Mouse (Mus musculus) forebrain, embryonic 16.5 days (tissue): ENCODE measurements around the gene Epdr1. TPM values are rescaled to one million over a fixed set of nuclear protein-coding genes. Genes with fewer than 3 reads are reported as not detected.

ENCODE experiments used
- ATAC-seq: fragments of 200-750 bp; cut with Nextera tagmentation; 2 replicates; pipeline ENCODE4 v1.8.0; 2017; ENCODE audit warnings: mild to moderate bottlenecking, moderate library complexity
- H3K27ac ChIP-seq: fragments of 300-500 bp; sonication (generic); 2 replicates; pipeline ENCODE4 v1.5.1; 2014; ENCODE audit warnings: low read length, control low read depth
- H3K27me3 ChIP-seq: fragments of 300-500 bp; sonication (generic); replicated peaks from 2 replicates; pipeline ENCODE4 v1.6.1; 2014; ENCODE audit warnings: low read length; ENCODE audit not compliant: control insufficient read depth, insufficient read depth
- H3K36me3 ChIP-seq: fragments of 300-500 bp; sonication (generic); 2 replicates; pipeline ENCODE4 v1.6.1; 2014; ENCODE audit not compliant: control insufficient read depth, insufficient read depth
- H3K4me1 ChIP-seq: fragments of 300-500 bp; sonication (generic); replicated peaks from 2 replicates; pipeline ENCODE4 v1.6.1; 2014; ENCODE audit warnings: low read length; ENCODE audit not compliant: control insufficient read depth, insufficient read depth
- H3K4me2 ChIP-seq: fragments of 300-500 bp; sonication (generic); 2 replicates; pipeline ENCODE4 v1.6.1; 2014; ENCODE audit warnings: mild to moderate bottlenecking, low read length, control low read depth
- H3K4me3 ChIP-seq: fragments of 300-500 bp; sonication (generic); replicated peaks from 2 replicates; pipeline ENCODE4 v1.5.1; 2014; ENCODE audit warnings: mild to moderate bottlenecking, low read length, control low read depth
- H3K9ac ChIP-seq: fragments of 300-500 bp; sonication (generic); replicated peaks from 2 replicates; pipeline ENCODE4 v1.6.1; 2014; ENCODE audit warnings: low read depth, low read length, control low read depth
- H3K9me3 ChIP-seq: fragments of 300-500 bp; sonication (generic); 2 replicates; pipeline ENCODE4 v1.6.1; 2016; ENCODE audit warnings: low read length; ENCODE audit not compliant: control insufficient read depth
- WGBS: fragments of 180-500 bp; shearing (Covaris S2); extraction: QIAGEN DNeasy Blood & Tissue Kit; methylation state at CpG from one replicate; pipeline ENCODE4 v1.1.7; 2014; 5-methylcytosine and 5-hydroxymethylcytosine counted together
- polyA plus RNA-seq: library from polyadenylated mRNA; unstranded; fragments of >200 nt; fragmentation: Nextera tagmentation; extraction: Ambion mirVana; gene quantifications from 2 replicates; pipeline ENCODE4 v1.2.1, GENCODE M21; 2015

The Epdr1 gene
- polyA plus RNA-seq, 1 experiment from 2014 or later = 22.1 TPM

DNA sequence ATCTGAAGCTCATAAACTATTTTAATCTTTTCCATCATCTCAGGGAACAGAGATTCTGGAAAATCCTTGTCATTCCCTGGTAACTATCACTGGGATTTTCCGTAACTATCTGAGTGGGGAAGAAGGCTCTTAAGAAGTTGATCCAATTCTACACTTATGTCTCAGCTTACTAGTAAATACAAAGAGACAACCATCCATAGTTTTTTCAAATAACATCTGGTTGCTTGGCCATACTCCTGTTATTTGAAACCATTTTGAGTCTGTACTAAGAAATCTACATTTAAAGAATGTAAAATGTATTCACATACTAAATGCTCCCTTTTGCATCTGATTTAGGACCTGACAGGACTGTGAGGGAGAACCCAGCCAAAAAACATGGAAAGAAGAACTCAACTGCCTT, 6.3 kb downstream of the Epdr1 start:
- no peak overlapping the region for H3K9ac ChIP-seq
- no peak overlapping the region for H3K4me2 ChIP-seq
- WGBS = 88% methylated on average over 1 of the region's 1 CpGs
- H3K27ac ChIP-seq = no peak overlapping the region
- H3K9me3 ChIP-seq = no peaks in the 10 kb centered on the region
- ATAC-seq = no peak
- peaks cover 8% of the 10 kb centered on the region for H3K4me1 ChIP-seq
- no peaks in the 10 kb centered on the region for H3K36me3 ChIP-seq
- H3K4me3 ChIP-seq = no peak overlapping the region
- no peaks in the 10 kb centered on the region for H3K27me3 ChIP-seq

DNA sequence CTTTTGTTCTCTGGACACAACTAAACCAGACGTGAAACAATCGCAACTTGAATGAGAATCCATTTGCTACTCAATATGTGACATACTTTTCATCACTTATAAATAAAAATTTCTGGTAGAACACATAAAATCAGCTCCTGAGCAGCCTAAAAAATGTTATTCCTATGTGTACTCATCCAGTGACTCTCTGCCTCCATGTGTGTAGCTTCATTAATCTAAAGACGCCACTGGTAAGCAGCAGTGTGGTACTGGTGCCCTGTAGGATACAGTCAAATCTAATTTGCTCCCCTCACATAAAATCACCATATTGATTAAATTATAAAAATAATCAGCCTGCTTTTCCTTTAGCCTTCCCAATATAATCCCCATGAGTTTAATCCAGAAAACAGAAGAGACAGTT, 6.8 kb downstream of the Epdr1 start:
- Histone ChIP-seq H3K4me2 (no peak overlapping the region), H3K4me3 (no peak overlapping the region), H3K27me3 (no peaks in the 10 kb centered on the region), H3K4me1 (peaks cover 4% of the 10 kb centered on the region), H3K9me3 (no peaks in the 10 kb centered on the region), H3K9ac (no peak overlapping the region), H3K27ac (no peak overlapping the region), H3K36me3 (no peaks in the 10 kb centered on the region)
- peak; percentile 39 for ATAC-seq
- WGBS = 49% methylated on average over 3 of the region's 3 CpGs

DNA sequence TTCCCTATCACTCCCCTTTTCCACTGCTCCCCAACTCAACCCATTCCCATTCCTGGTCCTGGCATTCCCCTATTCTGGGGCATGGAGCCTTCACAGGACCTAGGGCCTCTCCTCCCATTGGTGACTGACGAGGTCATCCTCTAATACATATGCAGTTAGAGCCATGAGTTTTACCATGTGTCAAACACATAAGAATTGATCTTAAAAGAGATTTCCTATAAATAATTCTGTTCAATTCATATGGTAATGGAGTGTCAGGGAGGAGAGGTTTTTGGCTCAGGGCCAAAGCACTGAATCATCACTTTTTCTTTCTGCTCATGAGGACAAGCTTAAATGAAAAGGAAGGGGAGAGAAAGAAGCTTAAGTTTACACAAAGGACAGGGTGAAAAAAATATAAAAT, 7.4 kb downstream of the Epdr1 start:
- Histone ChIP-seq H3K9me3 (no peaks in the 10 kb centered on the region), H3K27ac (no peak overlapping the region), H3K4me3 (no peak overlapping the region), H3K4me2 (no peak overlapping the region), H3K4me1 (peaks cover 4% of the 10 kb centered on the region), H3K9ac (no peak overlapping the region), H3K36me3 (no peaks in the 10 kb centered on the region), H3K27me3 (no peaks in the 10 kb centered on the region)
- peak; percentile 70 for ATAC-seq
- 16% methylated on average over 1 of the region's 1 CpGs for WGBS

DNA sequence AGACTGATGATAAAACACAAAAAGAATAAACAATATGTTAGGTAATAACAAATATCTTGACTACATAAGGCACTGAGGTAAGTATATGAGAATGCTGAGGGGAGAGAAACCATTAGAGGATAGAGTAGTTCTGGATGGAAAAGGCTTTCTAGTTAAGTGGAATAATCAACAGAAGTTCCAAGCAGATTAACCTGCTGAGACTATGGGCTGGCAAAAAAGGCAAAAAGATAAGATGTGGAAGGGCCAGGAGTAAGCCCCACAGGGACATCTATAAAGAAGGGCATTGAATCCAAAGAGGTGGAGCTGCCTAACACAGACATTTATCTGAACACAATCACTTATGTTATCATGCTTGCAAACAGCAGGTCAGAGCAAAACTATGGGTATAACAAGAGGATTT, 11.6 kb downstream of the Epdr1 start:
- no peaks in the 10 kb centered on the region for H3K36me3 ChIP-seq
- no peak overlapping the region for H3K4me3 ChIP-seq
- H3K9ac ChIP-seq = no peak overlapping the region
- H3K27ac ChIP-seq = no peak overlapping the region
- no peak overlapping the region for H3K4me2 ChIP-seq
- no peaks in the 10 kb centered on the region for H3K9me3 ChIP-seq
- no peak for ATAC-seq
- H3K4me1 ChIP-seq = peaks cover 4% of the 10 kb centered on the region
- H3K27me3 ChIP-seq = no peaks in the 10 kb centered on the region

DNA sequence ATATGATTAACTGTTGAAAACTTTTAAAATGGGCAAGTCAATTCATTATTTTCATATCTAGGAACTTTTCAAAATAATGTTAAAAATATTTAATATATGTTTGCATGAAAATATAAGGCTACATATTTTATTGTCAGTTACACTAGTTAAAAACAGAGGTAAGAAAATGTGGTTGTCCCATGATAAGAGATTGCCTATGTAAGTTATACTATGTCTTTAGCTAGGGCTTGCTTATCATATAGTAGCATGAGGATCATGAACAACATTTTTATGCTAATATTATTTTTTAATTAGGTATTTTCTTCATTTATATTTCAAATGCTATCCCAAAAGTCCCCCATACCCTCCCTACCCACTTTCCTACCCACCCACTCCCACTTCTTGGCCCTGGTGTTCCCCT, 14.8 kb downstream of the Epdr1 start:
- H3K4me3 ChIP-seq = no peak overlapping the region
- no peak for ATAC-seq
- H3K9ac ChIP-seq = no peak overlapping the region
- H3K36me3 ChIP-seq = no peaks in the 10 kb centered on the region
- H3K27me3 ChIP-seq = no peaks in the 10 kb centered on the region
- no peak overlapping the region for H3K27ac ChIP-seq
- no peaks in the 10 kb centered on the region for H3K4me1 ChIP-seq
- H3K4me2 ChIP-seq = no peak overlapping the region
- no peaks in the 10 kb centered on the region for H3K9me3 ChIP-seq

DNA sequence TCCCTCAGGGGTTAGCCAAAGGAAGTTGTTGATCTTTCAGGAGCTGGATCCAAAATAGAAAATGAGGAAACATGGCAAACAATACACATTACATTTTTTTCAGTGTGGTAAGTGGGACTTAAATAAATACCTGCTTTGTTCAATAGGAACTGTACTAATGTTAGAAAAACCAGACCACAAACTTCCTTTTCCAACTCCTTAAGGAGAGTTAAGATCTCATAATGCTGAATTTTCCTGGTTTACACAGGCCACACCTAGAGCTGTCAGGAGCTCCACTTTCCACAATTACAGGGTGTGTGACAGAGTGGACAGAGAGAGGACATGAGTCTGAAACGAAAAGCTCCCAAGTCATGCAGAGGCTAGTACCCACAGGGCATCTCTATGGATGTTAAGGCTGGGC, 16.0 kb downstream of the Epdr1 start:
- no peaks in the 10 kb centered on the region for H3K36me3 ChIP-seq
- no peak overlapping the region for H3K4me2 ChIP-seq
- ATAC-seq = no peak
- 89% methylated on average over 1 of the region's 1 CpGs for WGBS
- H3K27me3 ChIP-seq = no peaks in the 10 kb centered on the region
- H3K9ac ChIP-seq = no peak overlapping the region
- H3K4me3 ChIP-seq = no peak overlapping the region
- no peak overlapping the region for H3K27ac ChIP-seq
- H3K4me1 ChIP-seq = no peaks in the 10 kb centered on the region
- no peaks in the 10 kb centered on the region for H3K9me3 ChIP-seq

DNA sequence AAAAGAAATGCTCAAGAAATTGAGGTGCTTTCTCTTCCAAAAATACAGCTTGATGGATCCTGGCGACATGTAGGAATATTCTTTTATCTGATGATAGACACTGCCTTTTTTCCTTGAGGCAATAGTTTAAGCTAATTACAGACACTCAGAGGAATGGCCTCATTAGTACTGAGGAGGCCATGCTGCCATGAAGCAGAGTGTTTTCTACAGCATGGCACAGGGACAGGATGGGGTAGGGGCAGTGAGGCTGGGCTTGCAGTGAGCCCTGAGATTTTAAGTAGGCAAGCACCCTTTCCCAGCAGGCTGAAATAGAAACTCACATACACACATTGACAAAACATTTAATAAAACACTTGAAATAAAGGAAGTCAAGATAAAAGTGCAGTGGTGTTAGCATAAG, 17.2 kb downstream of the Epdr1 start:
- Histone ChIP-seq H3K4me3 (no peak overlapping the region), H3K4me1 (no peaks in the 10 kb centered on the region), H3K9me3 (no peaks in the 10 kb centered on the region), H3K27me3 (no peaks in the 10 kb centered on the region), H3K36me3 (no peaks in the 10 kb centered on the region), H3K27ac (no peak overlapping the region), H3K9ac (no peak overlapping the region), H3K4me2 (no peak overlapping the region)
- peak; percentile 58; the same call in 1 of the 2 replicates for ATAC-seq
- 21% methylated on average over 1 of the region's 1 CpGs for WGBS

DNA sequence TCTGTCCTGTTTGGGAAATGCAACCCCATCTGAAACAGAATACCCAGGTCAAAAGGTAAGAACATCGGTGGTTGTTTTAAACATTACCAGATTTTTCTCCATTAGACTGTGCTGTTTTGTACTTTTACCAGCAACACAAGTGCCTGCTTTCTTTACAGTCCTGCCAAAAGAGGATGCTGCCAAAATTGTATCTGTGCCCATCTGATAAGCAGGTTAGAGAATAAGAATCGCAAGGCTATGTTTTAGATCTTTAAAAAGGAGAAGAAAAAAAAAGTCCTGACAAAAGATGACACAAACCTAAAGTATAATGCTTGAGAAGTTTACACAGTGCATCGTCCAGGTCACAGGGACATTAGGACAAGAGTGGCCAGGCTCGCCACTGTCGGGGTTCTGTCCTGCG, 20.5 kb downstream of the Epdr1 start:
- no peaks in the 10 kb centered on the region for H3K27me3 ChIP-seq
- no peaks in the 10 kb centered on the region for H3K4me1 ChIP-seq
- no peak for ATAC-seq
- 89% methylated on average over 6 of the region's 6 CpGs for WGBS
- H3K27ac ChIP-seq = no peak overlapping the region
- no peak overlapping the region for H3K4me3 ChIP-seq
- no peaks in the 10 kb centered on the region for H3K9me3 ChIP-seq
- no peak overlapping the region for H3K4me2 ChIP-seq
- no peak overlapping the region for H3K9ac ChIP-seq
- H3K36me3 ChIP-seq = no peaks in the 10 kb centered on the region

DNA sequence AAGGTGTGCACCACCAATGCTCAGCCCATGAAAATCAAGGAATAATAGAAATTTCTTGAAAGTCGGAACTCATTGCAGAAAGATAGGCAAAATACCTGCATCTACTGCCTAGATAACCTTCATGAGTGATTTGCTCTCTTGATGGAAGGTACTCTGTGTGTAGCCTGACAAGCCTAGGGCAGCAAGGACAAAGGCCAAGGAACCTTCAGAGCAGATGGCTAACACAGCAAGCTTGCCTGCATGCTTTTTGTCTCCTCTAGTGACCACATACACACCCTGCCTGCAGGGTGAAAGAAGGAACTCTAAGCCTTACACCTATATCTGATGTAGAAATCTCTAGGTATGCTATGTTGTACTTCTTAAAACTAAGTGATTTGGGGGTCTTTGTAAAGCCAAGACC, 24.6 kb downstream of the Epdr1 start:
- 94% methylated on average over 1 of the region's 1 CpGs for WGBS
- no peak overlapping the region for H3K4me3 ChIP-seq
- H3K27ac ChIP-seq = no peak overlapping the region
- H3K36me3 ChIP-seq = no peaks in the 10 kb centered on the region
- H3K4me1 ChIP-seq = no peaks in the 10 kb centered on the region
- no peaks in the 10 kb centered on the region for H3K27me3 ChIP-seq
- no peak overlapping the region for H3K9ac ChIP-seq
- H3K9me3 ChIP-seq = no peaks in the 10 kb centered on the region
- no peak overlapping the region for H3K4me2 ChIP-seq
- no peak for ATAC-seq

DNA sequence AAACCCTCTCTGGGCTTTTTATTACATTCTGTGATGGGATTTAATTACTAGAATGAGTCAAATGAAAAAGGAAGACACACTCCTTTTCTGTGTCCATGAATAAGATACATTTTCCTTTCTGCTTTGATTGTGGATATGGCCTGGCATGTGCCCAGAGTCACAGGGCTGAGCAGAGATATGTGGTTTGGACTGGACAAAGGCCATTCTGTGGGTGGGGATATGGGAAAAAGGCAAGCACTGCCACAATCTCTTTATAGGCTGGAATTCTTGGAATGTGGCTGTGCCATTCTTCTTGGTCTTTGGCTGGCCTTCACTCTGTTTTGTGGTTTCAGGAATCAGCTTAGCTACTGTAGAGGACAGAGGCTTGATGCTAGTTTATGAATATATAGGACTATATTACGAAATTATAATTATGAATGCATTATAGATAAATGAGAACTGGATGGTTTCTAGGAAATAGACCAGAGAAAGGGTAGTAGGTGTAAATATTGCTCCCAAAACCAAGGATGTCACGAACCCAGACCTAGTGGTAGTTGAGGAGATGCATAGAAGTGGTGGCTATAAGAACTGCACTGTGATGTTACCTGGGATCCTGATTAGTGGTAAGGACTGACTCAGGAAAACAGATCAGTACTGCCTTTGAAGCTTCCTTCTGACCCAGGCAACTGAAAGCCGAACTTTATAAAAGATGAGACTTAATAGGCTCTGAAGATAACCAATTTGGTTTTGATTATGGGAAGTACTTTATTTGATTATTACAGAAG, 28.5 kb downstream of the Epdr1 start:
- no peak overlapping the region for H3K27ac ChIP-seq
- H3K27me3 ChIP-seq = no peaks in the 10 kb centered on the region
- no peak overlapping the region for H3K4me2 ChIP-seq
- H3K9ac ChIP-seq = no peak overlapping the region
- no peaks in the 10 kb centered on the region for H3K4me1 ChIP-seq
- H3K36me3 ChIP-seq = no peaks in the 10 kb centered on the region
- no peaks in the 10 kb centered on the region for H3K9me3 ChIP-seq
- no peak overlapping the region for H3K4me3 ChIP-seq
- no peak for ATAC-seq
- 91% methylated on average over 3 of the region's 3 CpGs for WGBS
